Mouse (Mus musculus): ENCODE measurements around the gene Rgl2. TPM values are rescaled to one million over a fixed set of nuclear protein-coding genes. Genes with fewer than 3 reads are reported as not detected.

Rgl2 gene
- polyA plus RNA-seq, 1 experiment from 2014 or later: 42.6 TPM

GRCm38 (mm10) chr17:33926207-33926932 lies 3.0 kb upstream of the Rgl2 start:
- ATAC-seq (ENCODE audit: insufficient read depth, low FRiP score, low TSS enrichment) (no peak), DNase-seq (ENCODE audit: low spot score) (no peak)
- Histone ChIP-seq H3K4me2 (ENCODE audit: low read depth) (no peak overlapping the region), H3K4me3 (ENCODE audit: low read depth, low read length) (no peak overlapping the region), H3K9ac (ENCODE audit: low read length) (no peak overlapping the region), H3K9me3 (ENCODE audit: control insufficient read depth, low read length) (no peaks in the 10 kb centered on the region), H3K27me3 (ENCODE audit: control insufficient read depth, insufficient read depth, low read length) (no peaks in the 10 kb centered on the region), H3K36me3 (ENCODE audit: control insufficient read depth, insufficient read depth, low read length) (no peaks in the 10 kb centered on the region), H3K27ac (ENCODE audit: low read depth, low read length) (no peak overlapping the region), H3K4me1 (ENCODE audit: control insufficient read depth, insufficient read depth, low read length) (peaks cover 9% of the 10 kb centered on the region; the same call in 1 of the 2 replicates)
- 73% methylated on average over 17 of the region's 17 CpGs for WGBS

- Histone ChIP-seq H3K4me1 (ENCODE audit: control insufficient read depth, insufficient read depth, low read length) (peaks cover 9% of the 10 kb centered on the region; the same call in 1 of the 2 replicates), H3K4me2 (ENCODE audit: low read depth) (peak overlapping the region; percentile 99), H3K36me3 (ENCODE audit: control insufficient read depth, insufficient read depth, low read length) (peaks cover 4% of the 10 kb centered on the region; the same call in 1 of the 2 replicates), H3K27me3 (ENCODE audit: control insufficient read depth, insufficient read depth, low read length) (no peaks in the 10 kb centered on the region), H3K27ac (ENCODE audit: low read depth, low read length) (no peak overlapping the region), H3K9ac (ENCODE audit: low read length) (peak overlapping the region; percentile 67), H3K4me3 (ENCODE audit: low read depth, low read length) (peak overlapping the region; percentile 91), H3K9me3 (ENCODE audit: control insufficient read depth, low read length) (no peaks in the 10 kb centered on the region)
- DNase-seq (ENCODE audit: low spot score): no peak
- WGBS: 63% methylated on average over 21 of the region's 21 CpGs
- no peak for ATAC-seq (ENCODE audit: insufficient read depth, low FRiP score, low TSS enrichment)
Measured at GRCm38 (mm10) chr17:33928251-33928947, 944 bp upstream of the Rgl2 start.

- H3K27ac ChIP-seq (ENCODE audit: low read depth, low read length): peak overlapping the region; percentile 95
- H3K36me3 ChIP-seq (ENCODE audit: control insufficient read depth, insufficient read depth, low read length): peaks cover 6% of the 10 kb centered on the region
- H3K9ac ChIP-seq (ENCODE audit: low read length): peak overlapping the region; percentile 88
- peak overlapping the region; percentile 99 for H3K4me2 ChIP-seq (ENCODE audit: low read depth)
- 0 out of 2 replicates have a peak, but pooled peaks have one; percentile 3 for ATAC-seq (ENCODE audit: insufficient read depth, low FRiP score, low TSS enrichment)
- peak; percentile 33 for DNase-seq (ENCODE audit: low spot score)
- H3K4me3 ChIP-seq (ENCODE audit: low read depth, low read length): peak overlapping the region; percentile 91
- under 1% methylated on average over 44 of the region's 45 CpGs for WGBS
- no peaks in the 10 kb centered on the region for H3K9me3 ChIP-seq (ENCODE audit: control insufficient read depth, low read length)
- H3K4me1 ChIP-seq (ENCODE audit: control insufficient read depth, insufficient read depth, low read length): peaks cover 9% of the 10 kb centered on the region; the same call in 1 of the 2 replicates
- no peaks in the 10 kb centered on the region for H3K27me3 ChIP-seq (ENCODE audit: control insufficient read depth, insufficient read depth, low read length)
Measured at GRCm38 (mm10) chr17:33930280-33931158, 1.2 kb downstream of the Rgl2 start.

- Histone ChIP-seq H3K4me1 (ENCODE audit: control insufficient read depth, insufficient read depth, low read length) (peaks cover 9% of the 10 kb centered on the region; the same call in 1 of the 2 replicates), H3K9ac (ENCODE audit: low read length) (peak overlapping the region; percentile 88), H3K4me2 (ENCODE audit: low read depth) (peak overlapping the region; percentile 99), H3K27me3 (ENCODE audit: control insufficient read depth, insufficient read depth, low read length) (no peaks in the 10 kb centered on the region), H3K4me3 (ENCODE audit: low read depth, low read length) (peak overlapping the region; percentile 91), H3K27ac (ENCODE audit: low read depth, low read length) (no peak overlapping the region), H3K36me3 (ENCODE audit: control insufficient read depth, insufficient read depth, low read length) (peaks cover 10% of the 10 kb centered on the region), H3K9me3 (ENCODE audit: control insufficient read depth, low read length) (no peaks in the 10 kb centered on the region)
- ATAC-seq (ENCODE audit: insufficient read depth, low FRiP score, low TSS enrichment): no peak
- no peak for DNase-seq (ENCODE audit: low spot score)
- 31% methylated on average over 18 of the region's 18 CpGs for WGBS
Measured at GRCm38 (mm10) chr17:33931159-33931866, 2.0 kb downstream of the Rgl2 start.

- DNase-seq (ENCODE audit: low spot score) (no peak), ATAC-seq (ENCODE audit: insufficient read depth, low FRiP score, low TSS enrichment) (no peak)
- Histone ChIP-seq H3K9ac (ENCODE audit: low read length) (no peak overlapping the region), H3K36me3 (ENCODE audit: control insufficient read depth, insufficient read depth, low read length) (peaks cover 10% of the 10 kb centered on the region), H3K4me3 (ENCODE audit: low read depth, low read length) (no peak overlapping the region), H3K27ac (ENCODE audit: low read depth, low read length) (no peak overlapping the region), H3K27me3 (ENCODE audit: control insufficient read depth, insufficient read depth, low read length) (no peaks in the 10 kb centered on the region), H3K4me2 (ENCODE audit: low read depth) (no peak overlapping the region), H3K4me1 (ENCODE audit: control insufficient read depth, insufficient read depth, low read length) (peaks cover 9% of the 10 kb centered on the region; the same call in 1 of the 2 replicates), H3K9me3 (ENCODE audit: control insufficient read depth, low read length) (no peaks in the 10 kb centered on the region)
- 88% methylated on average over 11 of the region's 11 CpGs for WGBS
Measured at GRCm38 (mm10) chr17:33931947-33932346, 2.6 kb downstream of the Rgl2 start.

- WGBS: 91% methylated on average over 12 of the region's 14 CpGs
- Histone ChIP-seq H3K9me3 (ENCODE audit: control insufficient read depth, low read length) (no peaks in the 10 kb centered on the region), H3K4me3 (ENCODE audit: low read depth, low read length) (0 out of 2 replicates have a peak overlapping the region, but pooled peaks have one; percentile 2), H3K9ac (ENCODE audit: low read length) (no peak overlapping the region), H3K4me1 (ENCODE audit: control insufficient read depth, insufficient read depth, low read length) (peaks cover 9% of the 10 kb centered on the region; the same call in 1 of the 2 replicates), H3K4me2 (ENCODE audit: low read depth) (no peak overlapping the region), H3K27ac (ENCODE audit: low read depth, low read length) (no peak overlapping the region), H3K36me3 (ENCODE audit: control insufficient read depth, insufficient read depth, low read length) (peaks cover 12% of the 10 kb centered on the region), H3K27me3 (ENCODE audit: control insufficient read depth, insufficient read depth, low read length) (no peaks in the 10 kb centered on the region)
- DNase-seq (ENCODE audit: low spot score) (no peak), ATAC-seq (ENCODE audit: insufficient read depth, low FRiP score, low TSS enrichment) (no peak)
Measured at GRCm38 (mm10) chr17:33932448-33932847, 3.1 kb downstream of the Rgl2 start.

- Histone ChIP-seq H3K36me3 (ENCODE audit: control insufficient read depth, insufficient read depth, low read length) (peaks cover 12% of the 10 kb centered on the region), H3K9me3 (ENCODE audit: control insufficient read depth, low read length) (no peaks in the 10 kb centered on the region), H3K27me3 (ENCODE audit: control insufficient read depth, insufficient read depth, low read length) (no peaks in the 10 kb centered on the region), H3K4me2 (ENCODE audit: low read depth) (no peak overlapping the region), H3K4me1 (ENCODE audit: control insufficient read depth, insufficient read depth, low read length) (peaks cover 9% of the 10 kb centered on the region; the same call in 1 of the 2 replicates), H3K4me3 (ENCODE audit: low read depth, low read length) (0 out of 2 replicates have a peak overlapping the region, but pooled peaks have one; percentile 2), H3K27ac (ENCODE audit: low read depth, low read length) (no peak overlapping the region), H3K9ac (ENCODE audit: low read length) (no peak overlapping the region)
- no peak for ATAC-seq (ENCODE audit: insufficient read depth, low FRiP score, low TSS enrichment)
- WGBS: 93% methylated on average over 15 of the region's 15 CpGs
- DNase-seq (ENCODE audit: low spot score): no peak
Measured at GRCm38 (mm10) chr17:33932970-33933369, 3.6 kb downstream of the Rgl2 start.

Measured in neural tube, embryonic 11.5 days (tissue).